ENCODE assay signal across 8 mouse cellular contexts in the genomic region with DNA sequence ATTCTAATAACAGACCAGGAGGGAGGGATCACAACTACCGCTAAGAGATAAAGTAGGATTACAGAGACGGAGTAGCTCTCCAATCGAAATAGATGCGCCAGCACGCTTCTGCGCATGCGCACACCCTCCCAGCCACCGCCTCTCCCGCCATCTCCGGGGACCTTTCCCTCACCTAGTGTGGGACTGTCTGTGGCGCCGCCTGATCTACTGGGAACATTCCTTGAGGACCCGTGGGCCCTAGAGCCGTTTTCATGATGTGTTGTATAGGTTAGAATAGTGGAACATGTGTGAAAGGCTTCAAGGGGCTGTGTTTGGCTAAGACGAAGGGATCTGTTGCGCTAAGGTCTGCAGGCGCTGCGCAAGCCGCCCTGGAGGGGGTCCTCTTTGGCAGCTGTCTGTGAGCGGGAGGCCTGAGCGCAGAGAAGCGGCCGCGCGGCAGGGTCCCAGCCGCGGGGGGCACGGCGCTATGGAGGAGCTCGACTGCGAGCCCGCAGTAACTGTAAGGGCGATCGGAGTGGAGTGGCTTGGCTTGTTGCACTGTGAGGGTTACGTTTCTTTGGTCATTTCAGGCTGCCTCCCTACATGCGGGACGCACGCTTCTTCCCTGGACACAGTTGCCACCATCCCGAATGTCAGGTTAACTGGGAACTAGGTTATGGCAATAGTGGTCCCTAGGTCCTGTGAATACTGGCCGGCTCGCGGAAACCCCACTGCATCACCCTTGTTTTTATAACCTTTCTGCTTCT. TPM values are rescaled to one million over a fixed set of nuclear protein-coding genes. Genes with fewer than 3 reads are reported as not detected.
DNase-seq lines count a peak whose midpoint lies in the region; ATAC-seq lines count a peak whose summit lies in the region.

Nup85 (plus strand) TSS at position 371 of the 746 bp plus-strand sequence.

- no peaks in the 10 kb centered on the region for H3K9me3 ChIP-seq in heart, embryonic 14.5 days (ENCODE audit: control insufficient read depth, low read length)
- H3K9me3 ChIP-seq in liver, embryonic 13.5 days (replicated peaks): no peaks in the 10 kb centered on the region
- H3K9me3 ChIP-seq in stomach, embryonic 16.5 days (replicated peaks; ENCODE audit: control insufficient read depth, low read length): no peaks in the 10 kb centered on the region

- H3K4me2 ChIP-seq in heart, embryonic 14.5 days (ENCODE audit: low read length): peak within 1 kb of the TSS; percentile 86
- H3K4me2 ChIP-seq in liver, embryonic 13.5 days: peak within 1 kb of the TSS; percentile 81
- peak within 1 kb of the TSS; percentile 72 for H3K4me2 ChIP-seq in stomach, embryonic 16.5 days (ENCODE audit: low read depth, low read length)

- no peaks in the 10 kb centered on the region for H3K27me3 ChIP-seq in heart, embryonic 14.5 days (ENCODE audit: control insufficient read depth, insufficient read depth, low read length)
- H3K27me3 ChIP-seq in liver, embryonic 13.5 days: no peaks in the 10 kb centered on the region
- H3K27me3 ChIP-seq in stomach, embryonic 16.5 days (ENCODE audit: control insufficient read depth, insufficient read depth, low read length): no peaks in the 10 kb centered on the region

- H3K4me1 ChIP-seq in heart, embryonic 14.5 days (ENCODE audit: control insufficient read depth in 2 of 2, insufficient read depth in 2 of 2, low read length in 2 of 2): peaks cover 3 to 15% of the 10 kb centered on the region in 2 experiments; a peak in 3 of 4 replicates
- peaks cover 36% of the 10 kb centered on the region for H3K4me1 ChIP-seq in liver, embryonic 13.5 days (replicated peaks)
- peaks cover 12% of the 10 kb centered on the region for H3K4me1 ChIP-seq in stomach, embryonic 16.5 days (ENCODE audit: control insufficient read depth, insufficient read depth, low read length)

- peak within 1 kb of the TSS; percentile 84 for H3K9ac ChIP-seq in heart, embryonic 14.5 days (ENCODE audit: low read length)
- peak within 1 kb of the TSS; percentile 80 for H3K9ac ChIP-seq in liver, embryonic 13.5 days
- H3K9ac ChIP-seq in stomach, embryonic 16.5 days (ENCODE audit: low read length): peak within 1 kb of the TSS; percentile 76

- ATAC-seq in CD4-positive, CD25-positive, alpha-beta regulatory T cell, adult 4 months: peak; percentile 90
- peak; percentile 85 for ATAC-seq in heart, embryonic 14.5 days (ENCODE audit: insufficient number of reproducible peaks, insufficient read depth, low FRiP score, low read depth)
- peak; percentile 89 for ATAC-seq in liver, embryonic 13.5 days (ENCODE audit: low read depth)
- peak; percentile 94 for ATAC-seq in stomach, embryonic 16.5 days (ENCODE audit: insufficient read depth, low FRiP score)

- peaks cover 35% of the 10 kb centered on the region for H3K36me3 ChIP-seq in heart, embryonic 14.5 days (ENCODE audit: control insufficient read depth, insufficient read depth, low read length)
- H3K36me3 ChIP-seq in liver, embryonic 13.5 days: peaks cover 37% of the 10 kb centered on the region
- H3K36me3 ChIP-seq in stomach, embryonic 16.5 days (ENCODE audit: control insufficient read depth, insufficient read depth, low read length): peaks cover 4% of the 10 kb centered on the region; the same call in 1 of the 2 replicates

- H3K4me3 ChIP-seq in heart, embryonic 14.5 days (ENCODE audit: control insufficient read depth in 1 of 2, insufficient read depth in 1 of 2, low read depth in 1 of 2, low read length in 2 of 2): peak within 1 kb of the TSS; percentile 69 to 71
- peak within 1 kb of the TSS; percentile 76 for H3K4me3 ChIP-seq in liver, embryonic 13.5 days (replicated peaks)
- H3K4me3 ChIP-seq in stomach, embryonic 16.5 days (replicated peaks; ENCODE audit: low read length): peak within 1 kb of the TSS; percentile 77

- peak within 1 kb of the TSS; percentile 76 to 81 for H3K27ac ChIP-seq in heart, embryonic 14.5 days (replicated peaks in 1 of 2; ENCODE audit: control insufficient read depth in 1 of 2, insufficient read depth in 1 of 2, low read depth in 2 of 2, low read length in 2 of 2)
- peak within 1 kb of the TSS; percentile 88 for H3K27ac ChIP-seq in liver, embryonic 13.5 days
- peak within 1 kb of the TSS; percentile 70 for H3K27ac ChIP-seq in stomach, embryonic 16.5 days (ENCODE audit: low read length)

- WGBS in heart, embryonic 14.5 days: 1% methylated on average over 42 of the region's 42 CpGs
- under 1% methylated on average over 42 of the region's 42 CpGs for WGBS in liver, embryonic 13.5 days (ENCODE audit: insufficient replicate concordance)
- under 1% methylated on average over 42 of the region's 42 CpGs for WGBS in stomach, embryonic 16.5 days

- peak; percentile 97 for DNase-seq in c-Kit-negative CD71-positive TER-119-positive erythroid progenitor cells, embryonic 14.5 days (ENCODE audit: low read depth, low spot score)
- peak; percentile 95 for DNase-seq in fibroblast of lung, adult 2 months (ENCODE audit: low read depth)
- DNase-seq in kidney, postnatal 14 days: peak; percentile 97
- DNase-seq in liver, embryonic 13.5 days: peak; percentile 98
- DNase-seq in neural tube, embryonic 10.5 days (ENCODE audit: extremely low spot score, low spot score): peak; percentile 98

RNA-seq across cellular contexts. Expression of gene Nup85, which starts in this region (rescaled TPM):
- 10 to 100 TPM; 64.4 to 82.5 TPM for polyA plus RNA-seq in CD4-positive, CD25-positive, alpha-beta regulatory T cell, adult 4 months (2017; shearing (Covaris generic))
- 85.2 and 89.3 TPM in 2 replicates for polyA plus RNA-seq in heart, embryonic 14.5 days (2014; fragmentation: Nextera tagmentation; extraction: Ambion mirVana)
- polyA plus RNA-seq in liver, embryonic 13.5 days (2015; fragmentation: Nextera tagmentation; extraction: Ambion mirVana): 158 and 175 TPM in 2 replicates
- 138 and 141 TPM in 2 replicates for polyA plus RNA-seq in stomach, embryonic 16.5 days (2015; fragmentation: Nextera tagmentation; extraction: Ambion mirVana)

Comparison
In these comparisons a context has a peak if more than half of its experiments do, and no peak if none do; other contexts are left out.
1. Peak in every context shown above with its lines: DNase-seq, ATAC-seq, H3K4me3 ChIP-seq and H3K27ac ChIP-seq.